Mouse (Mus musculus) lung, embryonic 16.5 days (tissue): ENCODE measurements at regions not wholly inside any gene's neighbourhood (a gene's known extent, or its start where the extent isn't known, plus 50 kb on each side); places are given as distances from the start of the nearest gene placed in this dataset.

Experiments used
- ATAC-seq: fragments of 200-750 bp; cut with Nextera tagmentation; 2 replicates; pipeline ENCODE4 v1.8.0; 2017; ENCODE audit warnings: low read depth, mild to moderate bottlenecking, moderate library complexity
- H3K27ac ChIP-seq: fragments of 300-500 bp; sonication (generic); 2 replicates; pipeline ENCODE4 v1.5.1; 2014; ENCODE audit warnings: mild to moderate bottlenecking, control low read depth, low read length
- H3K27me3 ChIP-seq: fragments of 300-500 bp; sonication (generic); 2 replicates; pipeline ENCODE4 v1.6.1; 2014; ENCODE audit warnings: low read depth, low read length, mixed read lengths; ENCODE audit not compliant: control insufficient read depth, insufficient read depth
- H3K36me3 ChIP-seq: fragments of 300-500 bp; sonication (generic); 2 replicates; pipeline ENCODE4 v1.6.1; 2014; ENCODE audit warnings: low read length; ENCODE audit not compliant: control insufficient read depth, insufficient read depth
- H3K4me1 ChIP-seq: fragments of 300-500 bp; sonication (generic); replicated peaks from 2 replicates; pipeline ENCODE4 v1.6.1; 2014; ENCODE audit warnings: low read length, mixed read lengths; ENCODE audit not compliant: control insufficient read depth, insufficient read depth
- H3K4me2 ChIP-seq: fragments of 300-500 bp; sonication (generic); 2 replicates; pipeline ENCODE4 v1.6.1; 2014; ENCODE audit warnings: low read depth, low read length, control low read depth
- H3K4me3 ChIP-seq: fragments of 300-500 bp; sonication (generic); 2 replicates; pipeline ENCODE4 v1.5.1; 2014; ENCODE audit warnings: mild to moderate bottlenecking, low read length, control low read depth
- H3K9ac ChIP-seq: fragments of 300-500 bp; sonication (generic); 2 replicates; pipeline ENCODE4 v1.6.1; 2014; ENCODE audit warnings: low read length, control low read depth
- H3K9me3 ChIP-seq: fragments of 300-500 bp; sonication (generic); 2 replicates; pipeline ENCODE4 v1.6.1; 2016; ENCODE audit warnings: low read length; ENCODE audit not compliant: control insufficient read depth
- WGBS: fragments of 180-500 bp; shearing (Covaris S2); extraction: QIAGEN DNeasy Blood & Tissue Kit; methylation state at CpG from one replicate; pipeline ENCODE4 v1.1.7; 2014; 5-methylcytosine and 5-hydroxymethylcytosine counted together

DNA sequence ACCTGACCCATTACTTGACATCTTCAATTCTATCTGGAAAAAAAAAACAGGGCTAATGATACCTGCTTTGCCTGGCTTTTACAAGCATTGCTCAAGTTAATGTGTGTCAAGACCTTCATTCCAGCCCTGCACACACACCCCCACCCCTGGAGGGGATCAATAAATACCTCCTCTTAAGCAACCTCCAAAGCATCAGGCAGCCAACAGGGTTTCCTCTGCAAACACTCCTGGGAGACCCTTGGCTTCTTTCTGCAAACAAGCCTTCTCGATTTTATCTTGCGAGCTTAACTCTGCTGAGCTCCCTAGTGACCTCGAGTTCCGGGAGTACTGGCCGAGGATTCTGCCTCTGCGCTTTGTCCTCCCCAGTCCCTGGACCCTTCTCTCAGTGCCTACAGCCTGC is 72.1 kb upstream of the Dio3 start:
- ATAC-seq: peak; percentile 39; the same call in 1 of the 2 replicates
- no peaks in the 10 kb centered on the region for H3K36me3 ChIP-seq
- H3K4me2 ChIP-seq: no peak overlapping the region
- no peaks in the 10 kb centered on the region for H3K9me3 ChIP-seq
- H3K4me1 ChIP-seq: peaks cover 27% of the 10 kb centered on the region
- 10% methylated on average over 6 of the region's 6 CpGs for WGBS
- H3K27me3 ChIP-seq: no peaks in the 10 kb centered on the region
- H3K4me3 ChIP-seq: no peak overlapping the region
- peak overlapping the region; percentile 57 for H3K27ac ChIP-seq
- no peak overlapping the region for H3K9ac ChIP-seq

GRCm38 (mm10) chr12:110207246-110207852 is 71.5 kb upstream of the Dio3 start:
- WGBS: 31% methylated on average over 9 of the region's 9 CpGs
- Histone ChIP-seq H3K9ac (no peak overlapping the region), H3K27ac (peak overlapping the region; percentile 57), H3K4me2 (no peak overlapping the region), H3K4me1 (peaks cover 27% of the 10 kb centered on the region), H3K27me3 (no peaks in the 10 kb centered on the region), H3K4me3 (no peak overlapping the region), H3K9me3 (no peaks in the 10 kb centered on the region), H3K36me3 (no peaks in the 10 kb centered on the region)
- ATAC-seq: no peak

GRCm38 (mm10) chr12:110212716-110213115 is 66.2 kb upstream of the Dio3 start:
- H3K36me3 ChIP-seq: no peaks in the 10 kb centered on the region
- peaks cover 14% of the 10 kb centered on the region for H3K4me1 ChIP-seq
- no peak overlapping the region for H3K9ac ChIP-seq
- no peak overlapping the region for H3K27ac ChIP-seq
- 58% methylated on average over 4 of the region's 4 CpGs for WGBS
- H3K9me3 ChIP-seq: no peaks in the 10 kb centered on the region
- no peak for ATAC-seq
- H3K4me3 ChIP-seq: no peak overlapping the region
- no peak overlapping the region for H3K4me2 ChIP-seq
- no peaks in the 10 kb centered on the region for H3K27me3 ChIP-seq

- no peak overlapping the region for H3K4me3 ChIP-seq
- 25% methylated on average over 8 of the region's 8 CpGs for WGBS
- peak; percentile 2; the same call in 1 of the 2 replicates for ATAC-seq
- H3K27ac ChIP-seq: peak overlapping the region; percentile 22; the same call in 1 of the 2 replicates
- no peak overlapping the region for H3K4me2 ChIP-seq
- H3K9me3 ChIP-seq: no peaks in the 10 kb centered on the region
- peaks cover 9% of the 10 kb centered on the region for H3K4me1 ChIP-seq
- no peaks in the 10 kb centered on the region for H3K36me3 ChIP-seq
- H3K27me3 ChIP-seq: no peaks in the 10 kb centered on the region
- no peak overlapping the region; the same call in 1 of the 2 replicates for H3K9ac ChIP-seq
These were observed 64.0 kb upstream of the Dio3 start for GRCm38 (mm10) chr12:110214833-110215232.

GRCm38 (mm10) chr12:110215311-110215710 is 63.6 kb upstream of the Dio3 start:
- ATAC-seq: peak; percentile 37; the same call in 1 of the 2 replicates

DNA sequence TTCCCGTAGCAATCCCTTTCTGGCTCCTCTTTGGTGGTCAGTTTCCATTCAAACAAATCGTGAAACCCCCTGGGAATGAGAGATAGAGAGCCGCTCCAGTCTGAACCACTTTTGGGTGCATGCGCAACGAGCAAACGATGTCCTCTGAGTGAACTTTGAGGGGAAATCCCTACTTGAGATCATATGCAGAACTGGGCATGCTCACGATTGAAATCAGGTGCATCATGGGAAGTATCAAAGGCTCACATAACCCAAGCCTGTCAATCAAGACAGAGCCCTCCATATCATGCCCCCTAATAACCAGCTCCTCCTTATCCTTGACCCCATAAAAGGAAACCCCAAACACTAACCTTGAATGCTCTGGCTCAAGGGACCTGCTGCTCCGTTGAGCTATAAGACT is 59.1 kb upstream of the Dio3 start:
- Histone ChIP-seq H3K4me1 (peaks cover 8% of the 10 kb centered on the region), H3K27me3 (no peaks in the 10 kb centered on the region), H3K9me3 (no peaks in the 10 kb centered on the region), H3K4me2 (no peak overlapping the region), H3K4me3 (no peak overlapping the region), H3K9ac (no peak overlapping the region), H3K36me3 (no peaks in the 10 kb centered on the region), H3K27ac (no peak overlapping the region)
- 66% methylated on average over 8 of the region's 8 CpGs for WGBS
- no peak for ATAC-seq

More at GRCm38 (mm10) chr12:110215311-110215710, 63.6 kb upstream of the Dio3 start:
- Histone ChIP-seq H3K4me2 (no peak overlapping the region), H3K9ac (no peak overlapping the region), H3K9me3 (no peaks in the 10 kb centered on the region), H3K4me3 (no peak overlapping the region), H3K27me3 (no peaks in the 10 kb centered on the region), H3K36me3 (no peaks in the 10 kb centered on the region), H3K4me1 (peaks cover 9% of the 10 kb centered on the region), H3K27ac (peak overlapping the region; percentile 22; the same call in 1 of the 2 replicates)
- 46% methylated on average over 6 of the region's 6 CpGs for WGBS

GRCm38 (mm10) chr12:110220516-110220915 is 58.4 kb upstream of the Dio3 start:
- H3K36me3 ChIP-seq: no peaks in the 10 kb centered on the region
- 49% methylated on average over 8 of the region's 8 CpGs for WGBS
- H3K9ac ChIP-seq: no peak overlapping the region
- ATAC-seq: no peak
- no peak overlapping the region for H3K27ac ChIP-seq
- no peaks in the 10 kb centered on the region for H3K9me3 ChIP-seq
- H3K4me2 ChIP-seq: no peak overlapping the region
- no peak overlapping the region for H3K4me3 ChIP-seq
- peaks cover under 1% of the 10 kb centered on the region for H3K4me1 ChIP-seq
- H3K27me3 ChIP-seq: no peaks in the 10 kb centered on the region

- H3K4me1 ChIP-seq: no peaks in the 10 kb centered on the region; the same call in 1 of the 2 replicates
These were observed 57.7 kb upstream of the Dio3 start for GRCm38 (mm10) chr12:110221184-110221583.

DNA sequence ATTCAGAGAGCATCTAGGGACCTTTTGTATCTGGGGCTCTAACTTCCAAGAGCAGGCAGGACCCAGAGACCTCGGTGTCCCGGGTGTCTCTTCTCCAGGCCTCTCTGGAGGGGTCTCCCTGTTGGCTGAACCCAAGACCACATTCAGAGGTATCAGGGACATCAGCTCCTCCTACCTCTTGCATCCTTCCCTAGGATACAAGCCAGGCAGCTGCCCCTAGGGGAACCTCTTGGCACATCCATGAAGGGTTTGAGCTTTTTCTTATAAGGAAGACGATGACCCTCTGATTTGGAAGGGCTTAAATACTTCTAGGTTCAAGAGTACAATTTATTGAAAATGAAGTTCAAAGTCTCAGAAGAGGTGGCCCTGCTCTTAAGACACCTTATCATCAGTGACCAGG is 57.2 kb upstream of the Dio3 start:
- Histone ChIP-seq H3K4me1 (no peaks in the 10 kb centered on the region), H3K9ac (no peak overlapping the region), H3K9me3 (no peaks in the 10 kb centered on the region), H3K27me3 (no peaks in the 10 kb centered on the region), H3K4me3 (no peak overlapping the region), H3K27ac (no peak overlapping the region), H3K4me2 (no peak overlapping the region), H3K36me3 (no peaks in the 10 kb centered on the region)
- 65% methylated on average over 3 of the region's 3 CpGs for WGBS
- no peak for ATAC-seq

More at GRCm38 (mm10) chr12:110221184-110221583, 57.7 kb upstream of the Dio3 start:
- Histone ChIP-seq H3K9me3 (no peaks in the 10 kb centered on the region), H3K9ac (no peak overlapping the region), H3K27ac (no peak overlapping the region), H3K4me3 (no peak overlapping the region), H3K4me2 (no peak overlapping the region), H3K27me3 (no peaks in the 10 kb centered on the region), H3K36me3 (no peaks in the 10 kb centered on the region)
- no peak for ATAC-seq
- 60% methylated on average over 4 of the region's 4 CpGs for WGBS
